Mouse (Mus musculus) liver, embryonic 14 days (tissue): ENCODE data around the gene Zfp318. TPM values are rescaled to one million over a fixed set of nuclear protein-coding genes. Genes with fewer than 3 reads are reported as not detected.

Source experiments
- polyA plus RNA-seq: library from polyadenylated mRNA; depleted of rRNA; stranded (reverse); fragments of >200 nt; gene quantifications from 2 replicates; pipeline ENCODE4 v1.2.3, GENCODE M21; 2012; rRNA removed

Zfp318 gene
- polyA plus RNA-seq: 2.3 and 2.6 TPM in 2 replicates

GRCm38 (mm10) chr17:46383294-46384060 is at the start of gene Zfp318:
Zfp318 (plus strand) TSS chr17:46383731.

GRCm38 (mm10) chr17:46428761-46429414 is 45.4 kb downstream of the Zfp318 start, which contains the start of gene Crip3:
Crip3 (plus strand) TSS chr17:46428926.

GRCm38 (mm10) chr17:46438298-46438873 is 54.9 kb downstream of the Zfp318 start, which contains the start of gene Slc22a7:
Slc22a7 (minus strand) TSS chr17:46438457.

Other genes with a start within 250 kb of the Zfp318 start
- gene Rsph9, start 239.5 kb upstream of the Zfp318 start, polyA plus RNA-seq: 0.49 and 0.74 TPM in 2 replicates
- 21.0 and 26.9 TPM in 2 replicates for gene Mad2l1bp, start 230.2 kb upstream of the Zfp318 start, polyA plus RNA-seq
- gene Gtpbp2, start 222.7 kb upstream of the Zfp318 start, polyA plus RNA-seq: 86.6 and 95.2 TPM in 2 replicates
- 9.0 and 10.6 TPM in 2 replicates for gene Polh, start 181.1 kb upstream of the Zfp318 start, polyA plus RNA-seq
- gene Xpo5, start 180.9 kb upstream of the Zfp318 start, polyA plus RNA-seq: 14.0 and 17.2 TPM in 2 replicates
- gene Polr1c, start 135.7 kb upstream of the Zfp318 start, polyA plus RNA-seq: 39.7 and 46.5 TPM in 2 replicates
- gene Yipf3, start 135.7 kb upstream of the Zfp318 start, polyA plus RNA-seq: 18.4 and 21.3 TPM in 2 replicates
- 0.16 and 0.18 TPM in 2 replicates for gene Lrrc73, start 130.2 kb upstream of the Zfp318 start, polyA plus RNA-seq
- 10.6 and 11.4 TPM in 2 replicates for gene Tjap1, start 100.7 kb upstream of the Zfp318 start, polyA plus RNA-seq
- 0.01 and 0.06 TPM in 2 replicates for gene Dlk2, start 86.3 kb upstream of the Zfp318 start, polyA plus RNA-seq
- gene Abcc10, start 55.4 kb upstream of the Zfp318 start, polyA plus RNA-seq: 1.3 and 1.7 TPM in 2 replicates
- 0.13 and 0.15 TPM in 2 replicates for gene Crip3, start 45.2 kb downstream of the Zfp318 start, polyA plus RNA-seq
- not detected in 2 replicates for gene Slc22a7, start 54.7 kb downstream of the Zfp318 start, polyA plus RNA-seq
- gene Ttbk1, start 103.9 kb downstream of the Zfp318 start, polyA plus RNA-seq: 0.01 TPM in 2 replicates
- gene Dnph1, start 113.0 kb downstream of the Zfp318 start, polyA plus RNA-seq: 14.7 and 15.5 TPM in 2 replicates
- 0.53 and 0.63 TPM in 2 replicates for gene Cul9, start 162.7 kb downstream of the Zfp318 start, polyA plus RNA-seq
- 15.7 and 15.8 TPM in 2 replicates for gene Srf, start 172.4 kb downstream of the Zfp318 start, polyA plus RNA-seq
- 3.6 and 3.7 TPM in 2 replicates for gene Ptk7, start 245.8 kb downstream of the Zfp318 start, polyA plus RNA-seq